Mouse (Mus musculus): ENCODE measurements around the gene Pinlyp. TPM values are rescaled to one million over a fixed set of nuclear protein-coding genes. Genes with fewer than 3 reads are reported as not detected.

Pinlyp gene
- polyA plus RNA-seq (2012; ENCODE audit: low replicate concordance) = not detected in 2 replicates

DNA sequence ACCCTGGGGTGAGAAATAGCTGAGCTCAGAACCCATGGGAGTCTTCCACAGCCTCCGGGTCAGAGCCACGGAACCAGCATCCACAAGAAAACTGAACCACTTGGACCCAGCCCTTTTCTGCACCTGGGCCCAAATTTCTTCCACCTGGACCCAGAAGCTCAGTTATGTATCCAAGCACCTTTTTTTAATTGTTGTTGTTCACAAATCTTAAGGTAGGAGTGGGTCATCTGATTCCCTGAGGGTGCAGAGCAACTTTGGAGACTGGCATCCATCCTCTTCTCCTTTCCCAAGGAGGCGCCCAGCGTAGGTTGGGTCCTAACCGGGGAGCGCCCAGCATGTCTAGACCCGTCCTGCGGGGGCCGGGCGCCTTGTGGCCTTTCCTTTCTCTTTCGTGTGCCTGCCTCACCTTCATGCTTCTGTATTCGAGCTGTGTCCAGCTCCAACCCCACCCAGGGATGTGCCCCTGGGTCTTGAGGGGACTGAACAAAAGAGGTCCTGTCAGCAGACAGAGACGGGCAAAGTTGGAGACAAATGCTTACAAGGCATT lies at the start of gene Pinlyp, which contains the start of gene Xrcc1:
TSS of gene Pinlyp (minus strand) at position 51 of the 547 bp plus-strand sequence.
TSS of gene Xrcc1 (plus strand) at position 222 of the 547 bp plus-strand sequence.

DNA sequence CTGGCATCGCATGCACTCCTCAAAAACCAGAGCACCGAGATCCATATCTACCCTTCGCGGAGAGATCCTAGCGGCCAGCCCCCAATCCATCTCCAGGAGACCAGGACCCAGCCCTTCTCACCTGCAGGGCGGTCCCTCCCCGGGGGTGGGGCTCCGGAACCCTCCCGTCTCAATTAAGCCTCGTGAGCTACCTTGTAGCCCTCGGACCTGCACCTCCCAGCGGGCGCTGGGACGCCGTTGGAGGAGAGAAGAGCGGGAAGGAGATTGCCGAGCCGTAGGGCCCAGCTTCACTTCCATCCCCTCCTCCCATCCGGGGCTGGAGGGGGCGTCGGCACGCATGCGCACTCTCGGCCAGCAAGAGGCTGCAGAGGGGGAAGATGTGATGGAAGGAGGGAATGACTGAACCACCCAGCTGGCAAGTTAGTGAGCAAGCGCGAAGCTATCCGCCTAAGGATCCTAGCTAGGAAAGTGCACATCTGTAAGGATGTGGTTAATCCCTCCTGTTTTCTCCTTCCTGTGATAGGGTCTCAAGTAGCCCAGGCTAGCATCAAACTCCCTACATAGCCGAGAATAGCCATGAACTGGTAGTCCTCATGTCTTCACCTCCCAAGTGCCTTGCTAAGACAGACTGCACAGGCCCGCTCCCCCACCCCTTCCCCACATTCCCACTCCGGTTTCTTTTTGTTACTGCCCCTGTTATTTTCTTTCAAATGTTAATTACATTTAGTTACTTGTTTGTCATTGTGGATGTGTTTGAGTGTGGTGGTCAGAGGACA lies 41.6 kb upstream of the Pinlyp start, which contains the start of the genes Ethe1 and Zfp575:
TSS of gene Ethe1 (plus strand) at position 214 of the 776 bp plus-strand sequence.
TSS of gene Zfp575 (minus strand) at position 312 of the 776 bp plus-strand sequence.

DNA sequence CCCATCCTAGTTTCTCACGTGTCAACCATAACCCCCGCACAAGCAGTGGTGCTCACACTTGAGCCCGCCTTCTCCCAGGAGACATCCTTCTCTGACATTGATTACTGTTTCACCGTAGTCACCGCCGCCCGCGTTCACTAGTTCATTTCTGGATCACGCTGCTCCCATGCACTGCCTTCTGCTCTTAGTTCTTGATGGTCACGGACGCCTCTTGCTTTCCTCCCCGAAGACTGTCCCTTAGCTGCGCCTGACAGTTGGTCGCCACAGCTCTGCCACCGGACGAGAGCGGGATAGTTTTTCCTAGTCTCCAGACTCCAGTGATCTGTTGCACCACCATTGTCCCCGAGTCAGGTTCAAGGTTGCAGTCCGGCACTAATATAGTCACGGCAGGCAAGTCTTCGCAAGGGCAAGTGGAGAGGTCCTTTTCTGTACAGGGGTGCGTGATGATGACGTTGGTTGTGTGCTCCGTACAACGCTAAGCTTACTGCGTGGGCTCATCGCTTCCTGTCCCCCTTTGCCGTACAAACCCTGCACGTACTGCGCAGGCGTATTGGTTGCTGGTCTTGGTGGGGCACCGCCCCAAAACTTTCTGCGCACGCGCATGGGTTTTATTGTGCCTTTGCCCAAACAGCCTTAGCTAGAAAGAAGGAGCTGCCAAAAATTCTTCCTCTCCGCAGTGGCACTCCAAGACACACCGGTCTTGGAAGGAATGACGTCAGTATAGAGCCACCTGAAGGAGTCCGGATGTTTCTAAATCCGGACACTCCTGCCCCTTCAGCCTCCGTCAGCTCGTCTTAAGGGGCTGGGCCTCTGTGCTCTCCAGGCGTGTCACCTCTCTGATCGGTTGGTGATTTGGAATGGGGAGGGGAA lies 15.6 kb downstream of the Pinlyp start, which contains the start of gene Irgq:
TSS of gene Irgq (plus strand) at position 628 of the 870 bp plus-strand sequence.

DNA sequence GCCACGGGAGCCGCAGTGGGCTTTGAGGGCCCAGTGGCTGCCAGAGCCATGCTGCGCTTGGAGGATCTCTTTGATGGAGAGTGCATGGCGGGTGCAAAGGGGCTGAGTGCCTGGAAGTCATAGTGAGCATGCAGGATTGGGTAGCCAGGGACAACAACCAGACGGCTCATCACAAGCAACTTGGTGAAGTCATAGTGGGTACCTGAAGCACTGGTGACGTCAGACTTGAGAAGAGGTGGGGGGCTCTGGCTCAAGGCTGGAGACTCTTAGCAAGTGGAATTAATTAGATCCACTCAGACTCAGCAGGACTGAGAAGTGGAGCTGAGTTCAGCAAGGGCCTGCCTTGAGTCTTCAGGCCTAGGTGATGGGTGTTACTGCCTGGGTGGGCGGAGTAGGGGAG lies 33.6 kb downstream of the Pinlyp start, which contains the start of gene AC161166.1:
TSS of gene AC161166.1 (minus strand) at position 101 of the 400 bp plus-strand sequence.

DNA sequence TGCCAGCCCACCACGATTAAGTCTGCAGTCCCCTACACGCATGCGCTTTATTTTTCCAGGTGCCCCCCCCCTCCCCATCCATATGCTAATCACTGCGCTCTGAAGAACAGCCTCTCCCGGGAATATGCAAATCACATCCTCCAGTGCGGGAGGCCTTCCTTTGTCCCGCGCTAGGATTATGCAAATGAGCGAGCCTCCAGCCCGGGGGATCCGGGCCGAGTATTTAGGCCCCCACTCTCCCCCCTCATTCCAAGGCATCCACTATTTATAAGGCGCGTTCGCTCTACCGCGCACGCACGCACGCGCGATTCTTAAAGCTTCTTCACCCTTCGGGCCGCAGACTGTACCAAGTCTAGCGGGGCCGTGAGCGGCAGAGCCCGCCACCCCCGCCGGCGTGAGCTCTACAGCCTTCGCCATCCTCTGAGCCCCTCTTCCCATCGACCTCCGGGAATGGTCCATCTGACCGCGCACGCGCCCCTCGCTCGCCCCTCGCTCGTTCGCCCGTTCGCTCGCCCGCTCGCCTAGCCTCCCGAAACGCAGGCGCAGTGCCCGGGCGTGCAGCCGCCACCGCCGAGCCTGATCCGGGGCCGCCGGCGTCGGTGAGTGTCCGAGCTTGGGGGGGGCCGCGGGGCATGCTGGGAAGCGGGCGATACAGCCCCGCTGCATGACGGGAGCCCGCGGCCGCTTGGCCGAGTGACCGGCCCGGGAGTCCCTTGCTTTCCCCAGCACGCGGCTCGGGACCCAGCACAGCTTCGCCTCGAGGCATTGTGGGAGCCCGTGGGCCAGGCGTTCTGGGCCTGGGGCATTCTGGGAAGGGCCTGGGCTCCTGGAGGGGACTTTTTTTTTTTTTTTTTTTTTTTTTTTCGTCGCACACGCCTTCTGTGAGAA lies 38.8 kb downstream of the Pinlyp start, which contains the start of gene Zfp428:
TSS of gene Zfp428 (plus strand) at position 169 of the 888 bp plus-strand sequence.

Other genes starting within 250 kb of the Pinlyp start
- 1.4 and 3.6 TPM in 2 replicates for gene Zfp61, start 244.9 kb downstream of the Pinlyp start, polyA plus RNA-seq (2012; ENCODE audit: low replicate concordance)
- gene Zfp94, start 229.5 kb downstream of the Pinlyp start, polyA plus RNA-seq (2012; ENCODE audit: low replicate concordance) = 1.3 and 1.9 TPM in 2 replicates
- not detected in 2 replicates for gene Tescl, start 212.2 kb downstream of the Pinlyp start, polyA plus RNA-seq (2012; ENCODE audit: low replicate concordance)
- gene Lypd5, start 196.9 kb downstream of the Pinlyp start, polyA plus RNA-seq (2012; ENCODE audit: low replicate concordance) = not detected in 2 replicates
- gene Kcnn4, start 175.9 kb downstream of the Pinlyp start, polyA plus RNA-seq (2012; ENCODE audit: low replicate concordance) = 200 and 304 TPM in 2 replicates
- gene Smg9, start 146.5 kb downstream of the Pinlyp start, polyA plus RNA-seq (2012; ENCODE audit: low replicate concordance) = 75.6 and 251 TPM in 2 replicates
- gene Irgc1, start 93.8 kb downstream of the Pinlyp start, polyA plus RNA-seq (2012; ENCODE audit: low replicate concordance) = not detected in 2 replicates
- 37.3 and 49.5 TPM in 2 replicates for gene Plaur, start 83.6 kb downstream of the Pinlyp start, polyA plus RNA-seq (2012; ENCODE audit: low replicate concordance)
- 4.2 and 15.4 TPM in 2 replicates for gene Cadm4, start 64.1 kb downstream of the Pinlyp start, polyA plus RNA-seq (2012; ENCODE audit: low replicate concordance)
- gene Zfp428, start 39.1 kb downstream of the Pinlyp start, polyA plus RNA-seq (2012; ENCODE audit: low replicate concordance) = 13.1 and 23.9 TPM in 2 replicates
- not detected in 2 replicates for gene AC161166.1, start 33.7 kb downstream of the Pinlyp start, polyA plus RNA-seq (2012; ENCODE audit: low replicate concordance)
- gene Irgq, start 15.4 kb downstream of the Pinlyp start, polyA plus RNA-seq (2012; ENCODE audit: low replicate concordance) = 8.4 and 8.9 TPM in 2 replicates
- gene Xrcc1, start 171 bp upstream of the Pinlyp start, polyA plus RNA-seq (2012; ENCODE audit: low replicate concordance) = 117 and 588 TPM in 2 replicates
- gene Ethe1, start 41.4 kb upstream of the Pinlyp start, polyA plus RNA-seq (2012; ENCODE audit: low replicate concordance) = 11.9 and 12.2 TPM in 2 replicates
- gene Zfp575, start 41.5 kb upstream of the Pinlyp start, polyA plus RNA-seq (2012; ENCODE audit: low replicate concordance) = 0.47 and 1.9 TPM in 2 replicates
- 2.1 and 4.4 TPM in 2 replicates for gene Phldb3, start 64.6 kb upstream of the Pinlyp start, polyA plus RNA-seq (2012; ENCODE audit: low replicate concordance)
- not detected in 2 replicates for gene Lypd3, start 90.4 kb upstream of the Pinlyp start, polyA plus RNA-seq (2012; ENCODE audit: low replicate concordance)
- not detected in 2 replicates for gene Tex101, start 130.6 kb upstream of the Pinlyp start, polyA plus RNA-seq (2012; ENCODE audit: low replicate concordance)
- not detected in 2 replicates for gene BC049730, start 163.1 kb upstream of the Pinlyp start, polyA plus RNA-seq (2012; ENCODE audit: low replicate concordance)
- not detected in 2 replicates for gene Gm4763, start 180.8 kb upstream of the Pinlyp start, polyA plus RNA-seq (2012; ENCODE audit: low replicate concordance)
- gene Cd177, start 214.2 kb upstream of the Pinlyp start, polyA plus RNA-seq (2012; ENCODE audit: low replicate concordance) = 2.3 and 4.1 TPM in 2 replicates
- not detected in 2 replicates for gene Ceacam10, start 231.1 kb upstream of the Pinlyp start, polyA plus RNA-seq (2012; ENCODE audit: low replicate concordance)